Mouse (Mus musculus) embryonic facial prominence, embryonic 14.5 days (tissue): ENCODE results near the gene Efl1. TPM values are rescaled to one million over a fixed set of nuclear protein-coding genes. Genes with fewer than 3 reads are reported as not detected.

Source experiments
- ATAC-seq: fragments of 200-750 bp; cut with Nextera tagmentation; 2 replicates; pipeline ENCODE4 v1.8.0; 2017; ENCODE audit warnings: low read depth, moderate number of reproducible peaks, moderate TSS enrichment
- DNase-seq: peaks from one replicate; pipeline ENCODE4 v3.0.0-alpha.2; 2015; ENCODE audit warnings: low spot score
- H3K27ac ChIP-seq: fragments of 300-500 bp; sonication (generic); replicated peaks from 2 replicates; pipeline ENCODE4 v1.5.1; 2014; ENCODE audit warnings: low read depth, mild to moderate bottlenecking, low read length, moderate library complexity
- H3K27me3 ChIP-seq: fragments of 300-500 bp; sonication (generic); replicated peaks from 2 replicates; pipeline ENCODE4 v1.6.1; 2014; ENCODE audit warnings: low read length; ENCODE audit not compliant: control insufficient read depth, insufficient read depth
- H3K36me3 ChIP-seq: fragments of 300-500 bp; sonication (generic); 2 replicates; pipeline ENCODE4 v1.6.1; 2014; ENCODE audit warnings: low read length, mixed read lengths; ENCODE audit not compliant: control insufficient read depth, insufficient read depth
- H3K4me1 ChIP-seq: fragments of 300-500 bp; sonication (generic); 2 replicates; pipeline ENCODE4 v1.6.1; 2014; ENCODE audit warnings: antibody characterized with exemption, low read length; ENCODE audit not compliant: control insufficient read depth, insufficient read depth
- H3K4me2 ChIP-seq: fragments of 300-500 bp; sonication (generic); 2 replicates; pipeline ENCODE4 v1.6.1; 2014; ENCODE audit warnings: low read depth, mild to moderate bottlenecking, low read length, moderate library complexity, mixed read lengths
- H3K4me3 ChIP-seq: fragments of 300-500 bp; sonication (generic); 2 replicates; pipeline ENCODE4 v1.5.1; 2014; ENCODE audit warnings: low read depth, mild to moderate bottlenecking, low read length
- H3K9ac ChIP-seq: fragments of 300-500 bp; sonication (generic); 2 replicates; pipeline ENCODE4 v1.6.1; 2014; ENCODE audit warnings: low read depth, mild to moderate bottlenecking, low read length, moderate library complexity, mixed read lengths
- H3K9me3 ChIP-seq: fragments of 300-500 bp; sonication (generic); 2 replicates; pipeline ENCODE4 v1.6.1; 2016; ENCODE audit warnings: low read length; ENCODE audit not compliant: control insufficient read depth
- WGBS: fragments of 180-500 bp; shearing (Covaris S2); extraction: QIAGEN DNeasy Blood & Tissue Kit; methylation state at CpG from one replicate; pipeline ENCODE4 v1.1.7; 2014; 5-methylcytosine and 5-hydroxymethylcytosine counted together
- polyA plus RNA-seq: library from polyadenylated mRNA; unstranded; fragments of >200 nt; fragmentation: Nextera tagmentation; extraction: Ambion mirVana; gene quantifications from 2 replicates; pipeline ENCODE4 v1.2.1, GENCODE M21; 2014

The Efl1 gene
- polyA plus RNA-seq: 19.8 and 25.2 TPM in 2 replicates

DNA sequence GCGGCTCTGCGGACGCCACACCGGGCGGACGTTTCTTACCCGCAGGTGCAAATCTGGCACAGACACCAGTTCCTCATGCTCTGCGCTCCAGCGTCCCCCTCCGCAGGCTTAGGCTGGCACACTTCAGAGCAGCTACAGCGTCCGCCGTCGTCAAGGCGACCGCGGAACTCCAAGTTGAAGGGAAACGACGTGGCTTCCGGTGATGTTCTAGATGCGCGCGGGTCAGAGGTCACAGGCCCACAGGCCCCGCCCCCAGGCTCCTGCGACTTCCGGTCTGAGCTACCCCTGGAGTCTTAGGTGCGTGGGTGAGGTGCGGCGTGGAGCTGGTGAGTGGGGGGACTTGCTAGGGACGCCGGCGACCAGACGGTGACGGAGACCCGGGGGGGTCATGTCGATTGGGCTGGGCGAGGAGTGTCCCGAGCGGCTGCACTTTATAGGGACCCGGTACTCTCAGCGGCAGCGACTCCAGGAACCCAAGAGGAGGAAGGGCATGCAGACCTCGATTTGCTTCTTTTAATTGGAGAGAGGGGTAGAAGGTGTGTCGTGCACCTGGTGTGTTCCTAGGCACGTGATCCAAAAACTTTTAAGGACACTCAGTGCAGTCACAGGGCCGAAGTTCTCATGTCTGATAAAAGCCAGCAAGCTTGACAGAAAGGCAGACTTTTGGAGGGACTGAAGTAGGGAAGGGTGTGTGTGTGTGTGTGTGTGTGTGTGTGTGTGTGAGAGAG, at the start of gene Efl1, which contains the start of gene Saxo2:
Gene Efl1 (plus strand): TSS at position 262 of the 728 bp plus-strand sequence.
Gene Saxo2 (minus strand): TSS at position 176 of the 728 bp plus-strand sequence.
- Histone ChIP-seq H3K27me3 (no peaks in the 10 kb centered on the region), H3K4me3 (peak within 1 kb of the TSS; percentile 75), H3K4me1 (peaks cover 4% of the 10 kb centered on the region; the same call in 1 of the 2 replicates), H3K9me3 (no peaks in the 10 kb centered on the region), H3K27ac (0 out of 2 replicates have a peak within 1 kb of the TSS, but pooled peaks have one; percentile 33), H3K9ac (peak within 1 kb of the TSS; percentile 71), H3K36me3 (0 out of 2 replicates have a peak, but pooled peaks cover 7% of the 10 kb centered on the region), H3K4me2 (peak within 1 kb of the TSS; percentile 72)
- ATAC-seq: peak; percentile 98
- under 1% methylated on average over 37 of the region's 46 CpGs for WGBS
- peak; percentile 96 for DNase-seq

DNA sequence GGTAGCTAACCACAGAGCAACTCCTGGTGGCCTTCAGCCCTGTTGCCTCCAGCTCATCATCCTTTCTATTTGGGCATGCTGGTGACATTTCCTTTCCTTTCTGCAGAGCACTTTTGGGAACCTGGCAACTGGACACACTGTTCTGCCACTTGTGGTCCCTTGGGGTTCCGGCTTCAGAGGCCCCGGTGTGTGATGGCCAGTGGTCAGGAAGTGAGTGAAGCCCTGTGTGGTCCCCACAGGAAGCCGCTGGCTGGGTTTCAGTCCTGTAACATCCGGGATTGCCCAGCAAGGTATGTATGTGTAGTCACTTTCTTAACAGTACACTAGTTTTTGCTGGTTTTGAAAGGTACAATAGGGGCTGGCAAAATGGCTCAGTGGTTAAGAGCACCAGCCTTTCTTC, 46.4 kb upstream of the Efl1 start:
- Histone ChIP-seq H3K9ac (no peak overlapping the region), H3K9me3 (no peaks in the 10 kb centered on the region), H3K27ac (no peak overlapping the region), H3K4me3 (no peak overlapping the region), H3K27me3 (no peaks in the 10 kb centered on the region), H3K4me1 (0 out of 2 replicates have a peak, but pooled peaks cover 3% of the 10 kb centered on the region), H3K36me3 (no peaks in the 10 kb centered on the region), H3K4me2 (no peak overlapping the region)
- no peak for DNase-seq
- WGBS: 65% methylated on average over 4 of the region's 4 CpGs
- ATAC-seq: no peak

DNA sequence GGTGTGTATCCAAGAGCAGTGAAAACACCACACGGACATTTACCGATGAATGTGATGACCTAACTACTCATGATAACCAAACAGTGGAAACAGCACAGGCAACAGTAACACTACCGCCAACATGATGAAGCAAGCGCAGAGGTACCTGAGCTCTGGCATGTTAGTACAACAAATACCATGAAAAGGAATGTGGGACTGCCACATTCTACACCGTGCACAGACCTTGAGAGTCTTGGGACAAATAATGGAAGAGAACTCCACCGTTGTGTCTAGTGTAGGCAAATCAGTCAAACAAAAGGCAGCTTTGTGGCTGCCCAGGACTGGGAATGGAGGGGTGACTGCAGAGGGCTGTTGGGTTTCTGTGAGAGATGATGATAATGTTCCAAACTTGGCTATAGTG, 43.0 kb upstream of the Efl1 start:
- Histone ChIP-seq H3K4me1 (0 out of 2 replicates have a peak, but pooled peaks cover 3% of the 10 kb centered on the region), H3K27me3 (no peaks in the 10 kb centered on the region), H3K9me3 (no peaks in the 10 kb centered on the region), H3K27ac (no peak overlapping the region), H3K4me2 (no peak overlapping the region), H3K9ac (no peak overlapping the region), H3K36me3 (no peaks in the 10 kb centered on the region), H3K4me3 (no peak overlapping the region)
- 73% methylated on average over 6 of the region's 6 CpGs for WGBS
- ATAC-seq (peak; percentile 77), DNase-seq (peak; percentile 26)

DNA sequence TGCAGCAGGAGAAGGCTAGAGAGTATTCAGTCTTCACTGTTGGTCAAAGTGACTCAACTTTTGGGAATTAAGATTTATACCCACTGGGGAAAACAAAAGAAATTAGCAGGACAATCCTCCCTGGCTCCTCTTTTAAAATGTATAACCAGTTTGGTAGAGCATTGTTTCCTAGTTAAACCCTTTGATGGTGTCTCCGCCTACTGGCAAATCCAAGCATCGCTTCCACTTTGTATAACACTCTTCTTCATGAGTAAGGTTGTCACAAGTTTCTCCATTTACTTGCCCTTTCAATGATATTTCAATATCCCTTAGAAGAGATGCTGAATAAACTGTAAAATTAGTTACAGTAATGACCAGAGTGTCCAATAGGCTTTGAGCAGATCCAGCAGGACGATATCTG, 38.8 kb upstream of the Efl1 start:
- DNase-seq: no peak
- WGBS: 72% methylated on average over 3 of the region's 3 CpGs
- Histone ChIP-seq H3K36me3 (no peaks in the 10 kb centered on the region), H3K27me3 (no peaks in the 10 kb centered on the region), H3K9ac (no peak overlapping the region), H3K4me2 (no peak overlapping the region), H3K9me3 (no peaks in the 10 kb centered on the region), H3K4me1 (no peaks in the 10 kb centered on the region), H3K27ac (no peak overlapping the region), H3K4me3 (no peak overlapping the region)
- ATAC-seq: no peak

DNA sequence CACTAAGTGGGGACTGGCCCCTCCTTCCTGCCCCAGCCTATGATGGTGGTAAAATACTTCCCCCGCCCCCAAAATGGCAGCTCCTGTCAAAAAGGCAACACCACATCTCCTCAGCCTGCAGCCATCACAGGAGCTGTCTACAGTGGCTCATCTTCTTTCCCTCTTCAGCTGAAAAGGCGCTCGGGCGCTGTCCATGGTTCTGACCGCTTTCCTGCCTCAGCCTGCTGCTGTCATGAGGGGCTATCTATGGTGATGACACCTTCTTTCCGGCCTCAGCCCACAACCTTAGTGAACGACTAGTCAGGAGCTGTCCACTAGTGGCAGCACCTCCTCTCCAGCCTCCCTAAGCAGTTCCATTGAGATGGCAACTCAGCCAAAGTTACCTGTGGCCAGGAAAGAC, 23.1 kb upstream of the Efl1 start:
- ATAC-seq: no peak
- H3K36me3 ChIP-seq: no peaks in the 10 kb centered on the region
- H3K4me3 ChIP-seq: no peak overlapping the region
- DNase-seq: peak; percentile 76
- no peak overlapping the region for H3K4me2 ChIP-seq
- no peaks in the 10 kb centered on the region for H3K4me1 ChIP-seq
- no peak overlapping the region for H3K27ac ChIP-seq
- no peak overlapping the region for H3K9ac ChIP-seq
- no peaks in the 10 kb centered on the region for H3K27me3 ChIP-seq
- 16% methylated on average over 7 of the region's 7 CpGs for WGBS
- H3K9me3 ChIP-seq: no peaks in the 10 kb centered on the region; the same call in 1 of the 2 replicates

DNA sequence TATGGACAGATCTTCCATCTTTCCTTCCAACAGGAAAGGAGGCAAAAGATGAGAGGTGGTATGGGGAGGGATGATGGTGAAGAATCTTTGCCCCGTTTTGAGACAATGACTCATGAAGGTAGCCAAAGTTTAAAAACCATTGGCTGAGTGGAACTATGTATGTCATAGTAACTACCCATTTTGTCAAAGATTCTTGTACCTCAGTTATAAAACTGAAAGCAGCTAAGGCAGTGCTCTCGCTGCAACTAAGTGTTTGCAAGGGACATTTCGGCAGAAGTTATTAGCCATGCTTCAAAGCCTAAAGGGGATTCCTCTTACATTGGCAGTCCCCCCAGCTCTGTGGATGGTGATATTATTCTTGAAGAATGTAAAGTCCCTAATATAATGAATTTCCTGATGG, 1.2 kb upstream of the Efl1 start:
- no peak overlapping the region for H3K27ac ChIP-seq
- H3K4me3 ChIP-seq: no peak overlapping the region
- no peak overlapping the region for H3K4me2 ChIP-seq
- WGBS: 86% methylated on average over 3 of the region's 3 CpGs
- H3K9ac ChIP-seq: no peak overlapping the region
- H3K4me1 ChIP-seq: peaks cover 4% of the 10 kb centered on the region; the same call in 1 of the 2 replicates
- no peaks in the 10 kb centered on the region for H3K27me3 ChIP-seq
- H3K36me3 ChIP-seq: 0 out of 2 replicates have a peak, but pooled peaks cover 7% of the 10 kb centered on the region
- DNase-seq (no peak), ATAC-seq (no peak)
- no peaks in the 10 kb centered on the region for H3K9me3 ChIP-seq

DNA sequence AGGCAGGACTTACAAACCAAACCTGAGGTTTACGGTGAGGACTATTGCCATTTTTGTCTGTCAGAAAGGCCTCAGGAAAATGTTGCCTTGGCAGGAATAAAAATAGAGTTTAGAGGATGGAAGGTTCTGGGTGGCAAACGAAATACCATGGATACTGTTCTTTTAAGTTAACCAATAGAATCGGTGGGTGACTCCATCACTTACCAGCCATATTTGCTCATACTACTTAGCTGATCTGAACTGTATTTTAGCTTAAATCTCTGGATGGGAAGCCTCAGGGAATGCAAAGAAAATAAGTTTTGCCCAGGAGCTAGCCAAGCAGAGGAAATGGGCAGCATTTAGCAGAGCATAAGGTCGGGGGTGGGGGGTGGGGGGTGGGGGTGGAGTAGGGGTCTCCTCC, 505 bp upstream of the Efl1 start:
- WGBS: 26% methylated on average over 4 of the region's 4 CpGs
- DNase-seq (no peak), ATAC-seq (no peak)
- H3K9ac ChIP-seq: peak overlapping the region; percentile 71
- H3K4me3 ChIP-seq: peak overlapping the region; percentile 75
- H3K27ac ChIP-seq: no peak overlapping the region
- peak overlapping the region; percentile 72 for H3K4me2 ChIP-seq
- 0 out of 2 replicates have a peak, but pooled peaks cover 7% of the 10 kb centered on the region for H3K36me3 ChIP-seq
- no peaks in the 10 kb centered on the region for H3K27me3 ChIP-seq
- peaks cover 4% of the 10 kb centered on the region; the same call in 1 of the 2 replicates for H3K4me1 ChIP-seq
- no peaks in the 10 kb centered on the region for H3K9me3 ChIP-seq

DNA sequence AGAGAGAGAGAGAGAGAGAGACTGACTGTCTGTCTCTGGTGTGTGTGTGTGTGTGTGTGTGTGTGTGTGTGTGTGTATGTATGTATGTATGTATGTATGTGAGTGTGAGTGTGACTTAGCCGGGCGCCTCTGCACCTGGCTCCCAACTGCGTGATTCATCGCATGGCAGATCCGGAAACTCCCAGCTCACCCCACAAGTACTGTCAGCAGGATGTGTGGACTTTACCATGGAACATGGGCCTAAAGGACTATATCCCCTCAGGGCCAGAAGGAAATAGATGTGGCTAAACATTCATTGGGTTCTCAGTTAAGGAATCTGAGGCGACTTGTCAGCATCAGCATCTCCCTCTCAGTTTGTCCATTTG, 649 bp downstream of the Efl1 start:
- Histone ChIP-seq H3K9me3 (no peaks in the 10 kb centered on the region), H3K27ac (no peak overlapping the region), H3K4me1 (peaks cover 4% of the 10 kb centered on the region; the same call in 1 of the 2 replicates), H3K27me3 (no peaks in the 10 kb centered on the region), H3K36me3 (0 out of 2 replicates have a peak, but pooled peaks cover 7% of the 10 kb centered on the region), H3K9ac (peak overlapping the region; percentile 71), H3K4me3 (peak overlapping the region; percentile 75), H3K4me2 (peak overlapping the region; percentile 72)
- ATAC-seq (no peak), DNase-seq (peak; percentile 13)
- 9% methylated on average over 6 of the region's 6 CpGs for WGBS
